Mouse (Mus musculus) C2C12 (cell line): ENCODE data around the gene Tmeff2.

Source experiments
- CTCF ChIP-seq: IDR thresholded peaks from one replicate; pipeline ENCODE4 v1.5.1; 2011; ENCODE audit not compliant: control insufficient read depth, insufficient read depth, insufficient read length
- USF1 ChIP-seq: IDR thresholded peaks from one replicate; pipeline ENCODE4 v1.6.1; 2011; ENCODE audit warnings: low read depth, mild to moderate bottlenecking, control low read depth, moderate library complexity

GRCm38 (mm10) chr1:50940131-50941039, 39.9 kb downstream of the Tmeff2 start:
- TF ChIP-seq USF1 (no peak), CTCF (no peak)
